Mouse (Mus musculus): Measurements from ENCODE around the gene Gapdh.

DNA sequence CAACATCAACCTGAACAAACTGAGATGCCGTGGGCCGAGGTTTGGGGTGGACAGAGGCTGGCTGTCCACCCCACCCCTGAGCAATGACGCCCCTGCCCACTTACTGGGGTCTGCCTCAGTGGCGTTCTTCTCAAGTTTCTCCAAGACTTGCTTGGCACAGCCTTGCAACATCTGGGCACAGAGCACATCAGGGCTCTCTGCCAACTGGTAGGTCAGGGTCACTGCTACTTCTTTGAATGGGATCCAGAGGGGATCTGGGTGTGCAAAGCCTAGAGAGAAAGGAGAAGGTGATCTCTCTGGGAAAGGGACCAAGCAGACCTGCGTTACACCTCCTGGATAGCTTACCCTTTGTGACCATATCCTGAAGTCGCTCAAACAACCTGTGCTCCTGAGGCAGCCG, 7.0 kb upstream of the Gapdh start:
- no peak for TF ChIP-seq CTCF (IDR thresholded peaks at IDR 0.05)
- TF ChIP-seq POLR2A (IDR thresholded peaks at IDR 0.05; ENCODE audit: insufficient read depth, low read depth, low read length), result no peak

Measured in heart, adult 2 months (tissue).